Mouse (Mus musculus): ENCODE results near the gene Csrp2.

GRCm38 (mm10) chr10:110986682-110987081 is 67.1 kb downstream of the Csrp2 start:
- no peak for TF ChIP-seq GATA1 (IDR thresholded peaks at IDR 0.05; ENCODE audit: low read length)
- TF ChIP-seq TAL1 (IDR thresholded peaks at IDR 0.05; ENCODE audit: low read length) = no peak

All from erythroblast, embryonic 14.5 days (primary cell).